Mouse (Mus musculus) heart, embryonic 14.5 days (tissue): ENCODE measurements around the gene Bves. TPM values are rescaled to one million over a fixed set of nuclear protein-coding genes. Genes with fewer than 3 reads are reported as not detected.

Source experiments
- ATAC-seq: fragments of 200-750 bp; cut with Nextera tagmentation; 2 replicates; pipeline ENCODE4 v1.8.0; 2017; ENCODE audit warnings: low read depth, moderate TSS enrichment; ENCODE audit not compliant: insufficient number of reproducible peaks, insufficient read depth, low FRiP score
- H3K27ac ChIP-seq, 2 experiments: fragments of 200-500 bp in 1 of 2; fragments of 300-500 bp in 1 of 2; sonication (generic) in 1 of 2; replicated peaks in 1 of 2; 2 replicates each; pipeline ENCODE4 v1.5.1; 2012 to 2014; ENCODE audit warnings: low read depth in 2 of 2, low read length in 2 of 2, control low read depth in 1 of 2, mild to moderate bottlenecking in 1 of 2, mixed read lengths in 1 of 2; ENCODE audit not compliant: control insufficient read depth in 1 of 2, insufficient read depth in 1 of 2
- H3K27me3 ChIP-seq: fragments of 300-500 bp; sonication (generic); 2 replicates; pipeline ENCODE4 v1.6.1; 2014; ENCODE audit warnings: mild to moderate bottlenecking, low read length, control low read depth; ENCODE audit not compliant: control insufficient read depth, insufficient read depth
- H3K36me3 ChIP-seq: fragments of 300-500 bp; sonication (generic); 2 replicates; pipeline ENCODE4 v1.6.1; 2014; ENCODE audit warnings: mild to moderate bottlenecking, control low read depth, low read length, mixed read lengths; ENCODE audit not compliant: control insufficient read depth, insufficient read depth
- H3K4me1 ChIP-seq, 2 experiments: fragments of 200-500 bp in 1 of 2; fragments of 300-500 bp in 1 of 2; sonication (generic) in 1 of 2; 2 replicates each; pipeline ENCODE4 v1.6.1; 2012 to 2014; ENCODE audit warnings: low read length in 2 of 2, control low read depth in 1 of 2, mixed read lengths in 1 of 2; ENCODE audit not compliant: control insufficient read depth in 2 of 2, insufficient read depth in 2 of 2
- H3K4me2 ChIP-seq: fragments of 300-500 bp; sonication (generic); 2 replicates; pipeline ENCODE4 v1.6.1; 2014; ENCODE audit warnings: mild to moderate bottlenecking, low read length
- H3K4me3 ChIP-seq, 2 experiments: fragments of 200-500 bp in 1 of 2; fragments of 300-500 bp in 1 of 2; sonication (generic) in 1 of 2; 2 replicates each; pipeline ENCODE4 v1.5.1; 2012 to 2014; ENCODE audit warnings: low read length in 2 of 2, mild to moderate bottlenecking in 2 of 2, control low read depth in 1 of 2, low read depth in 1 of 2, moderate library complexity in 1 of 2; ENCODE audit not compliant: control insufficient read depth in 1 of 2, insufficient read depth in 1 of 2
- H3K9ac ChIP-seq: fragments of 300-500 bp; sonication (generic); 2 replicates; pipeline ENCODE4 v1.6.1; 2014; ENCODE audit warnings: mild to moderate bottlenecking, low read length
- H3K9me3 ChIP-seq: fragments of 300-500 bp; sonication (generic); 2 replicates; pipeline ENCODE4 v1.6.1; 2016; ENCODE audit warnings: low read length, control low read depth; ENCODE audit not compliant: control insufficient read depth
- WGBS: fragments of 180-500 bp; shearing (Covaris S2); extraction: QIAGEN DNeasy Blood & Tissue Kit; methylation state at CpG from one replicate; pipeline ENCODE4 v1.1.7; 2014; 5-methylcytosine and 5-hydroxymethylcytosine counted together
- polyA plus RNA-seq: library from polyadenylated mRNA; unstranded; fragments of >200 nt; fragmentation: Nextera tagmentation; extraction: Ambion mirVana; gene quantifications from 2 replicates; pipeline ENCODE4 v1.2.1, GENCODE M21; 2014

Bves gene
- polyA plus RNA-seq, 1 experiment from 2014 or later, result 123 TPM

GRCm38 (mm10) chr10:45356091-45356490 is 20.5 kb downstream of the Bves start:
- no peak for ATAC-seq
- no peak overlapping the region for H3K9ac ChIP-seq
- WGBS, result 85% methylated on average over 6 of the region's 6 CpGs

GRCm38 (mm10) chr10:45363396-45363795 is 27.8 kb downstream of the Bves start:
- H3K4me2 ChIP-seq, result no peak overlapping the region
- peaks cover 95% of the 10 kb centered on the region for H3K36me3 ChIP-seq
- peaks cover 5 to 25% of the 10 kb centered on the region in 2 experiments for H3K4me1 ChIP-seq
- no peaks in the 10 kb centered on the region for H3K27me3 ChIP-seq
- no peaks in the 10 kb centered on the region for H3K9me3 ChIP-seq
- WGBS, result 26% methylated on average over 5 of the region's 5 CpGs
- ATAC-seq, result peak; percentile 33; the same call in 1 of the 2 replicates
- no peak overlapping the region for H3K4me3 ChIP-seq
- H3K27ac ChIP-seq, result peak overlapping the region; percentile 78 to 87
- peak overlapping the region; percentile 18; the same call in 1 of the 2 replicates for H3K9ac ChIP-seq

More at GRCm38 (mm10) chr10:45356091-45356490, 20.5 kb downstream of the Bves start:
- Histone ChIP-seq H3K4me1 (no peaks in the 10 kb centered on the region), H3K27me3 (no peaks in the 10 kb centered on the region), H3K36me3 (peaks cover 92% of the 10 kb centered on the region), H3K4me3 (no peak overlapping the region), H3K4me2 (no peak overlapping the region), H3K27ac (no peak overlapping the region), H3K9me3 (no peaks in the 10 kb centered on the region)

GRCm38 (mm10) chr10:45366987-45367705 is 31.6 kb downstream of the Bves start:
- peaks cover 5 to 26% of the 10 kb centered on the region in 2 experiments for H3K4me1 ChIP-seq
- peaks cover 98% of the 10 kb centered on the region for H3K36me3 ChIP-seq
- 86% methylated on average over 17 of the region's 17 CpGs for WGBS

GRCm38 (mm10) chr10:45369639-45370038 is 34.1 kb downstream of the Bves start:
- Histone ChIP-seq H3K27ac (no peak overlapping the region; a peak in 1 of 4 replicates), H3K9me3 (no peaks in the 10 kb centered on the region), H3K4me3 (no peak overlapping the region), H3K4me1 (peaks cover 0 to 8% of the 10 kb centered on the region in 2 experiments), H3K9ac (no peak overlapping the region), H3K4me2 (no peak overlapping the region), H3K36me3 (peaks cover 83% of the 10 kb centered on the region), H3K27me3 (no peaks in the 10 kb centered on the region)
- ATAC-seq, result no peak
- 36% methylated on average over 3 of the region's 3 CpGs for WGBS

More at GRCm38 (mm10) chr10:45366987-45367705, 31.6 kb downstream of the Bves start:
- Histone ChIP-seq H3K9me3 (no peaks in the 10 kb centered on the region), H3K27me3 (no peaks in the 10 kb centered on the region), H3K27ac (no peak overlapping the region), H3K4me3 (no peak overlapping the region), H3K4me2 (no peak overlapping the region), H3K9ac (no peak overlapping the region)
- ATAC-seq, result no peak

GRCm38 (mm10) chr10:45370545-45370944 is 35.0 kb downstream of the Bves start:
- Histone ChIP-seq H3K9ac (no peak overlapping the region), H3K36me3 (peaks cover 74% of the 10 kb centered on the region), H3K9me3 (no peaks in the 10 kb centered on the region), H3K4me3 (no peak overlapping the region), H3K27ac (no peak overlapping the region), H3K27me3 (no peaks in the 10 kb centered on the region), H3K4me1 (peaks cover 0 to 8% of the 10 kb centered on the region in 2 experiments; a peak in 3 of 4 replicates), H3K4me2 (no peak overlapping the region)
- 93% methylated on average over 2 of the region's 2 CpGs for WGBS
- no peak for ATAC-seq

GRCm38 (mm10) chr10:45372994-45373692 is 37.6 kb downstream of the Bves start:
- Histone ChIP-seq H3K27ac (0 out of 4 replicates have a peak overlapping the region, but pooled peaks of 1 of the 2 experiments have one; percentile 28), H3K9ac (no peak overlapping the region), H3K9me3 (no peaks in the 10 kb centered on the region), H3K4me1 (peaks cover 3 to 8% of the 10 kb centered on the region in 2 experiments; a peak in 3 of 4 replicates), H3K36me3 (peaks cover 48% of the 10 kb centered on the region), H3K27me3 (no peaks in the 10 kb centered on the region), H3K4me2 (no peak overlapping the region), H3K4me3 (no peak overlapping the region)
- WGBS, result 41% methylated on average over 4 of the region's 4 CpGs
- ATAC-seq, result no peak

GRCm38 (mm10) chr10:45378269-45378668 is 42.7 kb downstream of the Bves start:
- H3K27me3 ChIP-seq, result no peaks in the 10 kb centered on the region
- H3K27ac ChIP-seq, result no peak overlapping the region
- H3K9ac ChIP-seq, result no peak overlapping the region
- H3K4me3 ChIP-seq, result no peak overlapping the region
- ATAC-seq, result no peak
- H3K4me1 ChIP-seq, result peaks cover 0 to 3% of the 10 kb centered on the region in 2 experiments; a peak in 2 of 4 replicates
- no peak overlapping the region for H3K4me2 ChIP-seq
- 61% methylated on average over 3 of the region's 3 CpGs for WGBS
- H3K9me3 ChIP-seq, result no peaks in the 10 kb centered on the region
- H3K36me3 ChIP-seq, result no peaks in the 10 kb centered on the region
